Mouse (Mus musculus) spleen, adult 10 weeks (tissue): ENCODE measurements around the gene Iba57. TPM values are rescaled to one million over a fixed set of nuclear protein-coding genes. Genes with fewer than 3 reads are reported as not detected.

Experiments used
- polyA plus RNA-seq: library from polyadenylated mRNA; stranded (reverse); fragments of 350-450 nt; fragmentation: Illumina TruSeq; extraction: RNeasy Lipid Tissue Mini Kit (QIAGEN cat#74804); gene quantifications from one replicate; pipeline ENCODE4 v1.2.3, GENCODE M21; 2015; ENCODE audit warnings: low replicate concordance; ENCODE audit not compliant: insufficient read depth

Iba57 gene
- polyA plus RNA-seq: 4.6 TPM

DNA sequence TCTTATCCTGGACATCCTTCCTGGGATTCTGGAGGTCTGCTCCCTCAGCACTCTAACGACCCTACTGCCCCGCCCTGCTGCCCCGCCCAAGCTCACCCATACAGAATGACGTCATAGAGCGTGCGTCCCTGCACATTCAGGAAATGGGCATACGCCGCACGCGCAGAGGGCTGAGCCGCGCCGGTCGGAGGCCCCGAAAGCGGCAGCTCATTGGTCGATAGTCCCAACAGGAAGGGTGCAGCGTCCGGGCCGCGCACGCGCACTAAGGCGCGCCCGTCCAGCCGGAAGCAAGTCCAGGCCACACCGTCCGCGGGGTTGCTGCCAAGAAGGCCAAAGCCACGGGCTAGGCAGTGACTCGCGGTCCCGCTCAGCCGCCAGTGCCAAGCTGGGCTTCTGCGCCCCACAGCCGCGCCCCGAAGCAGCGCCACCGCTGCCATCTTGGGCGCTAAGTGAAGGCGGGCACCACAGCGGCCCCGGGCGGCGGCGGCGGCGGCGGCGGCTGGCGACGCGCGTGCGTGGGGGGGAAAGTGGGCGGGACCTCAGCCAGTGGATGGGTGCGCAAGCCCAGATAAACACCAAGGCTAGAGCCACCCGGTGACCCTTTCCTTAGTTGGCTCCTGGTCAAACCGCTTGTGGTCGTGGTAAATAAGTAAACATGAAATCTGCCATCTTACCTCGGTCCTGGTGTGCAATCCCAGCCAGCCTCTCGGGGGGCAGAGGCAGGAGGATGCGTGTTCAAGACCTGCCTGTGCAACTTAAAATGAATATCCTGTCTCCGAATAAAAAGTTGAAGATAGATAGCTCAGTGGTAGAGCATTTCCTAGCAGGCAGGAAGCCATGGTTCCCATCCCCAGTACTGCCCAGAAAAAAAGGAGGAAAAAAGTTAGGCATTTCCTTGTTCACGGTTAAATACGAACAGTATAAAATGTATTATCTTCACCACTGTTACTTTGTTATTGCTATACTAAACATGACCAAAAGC lies at the start of gene Iba57:
Gene Iba57, minus strand, starts transcription at position 485 of the 982 bp plus-strand sequence.

DNA sequence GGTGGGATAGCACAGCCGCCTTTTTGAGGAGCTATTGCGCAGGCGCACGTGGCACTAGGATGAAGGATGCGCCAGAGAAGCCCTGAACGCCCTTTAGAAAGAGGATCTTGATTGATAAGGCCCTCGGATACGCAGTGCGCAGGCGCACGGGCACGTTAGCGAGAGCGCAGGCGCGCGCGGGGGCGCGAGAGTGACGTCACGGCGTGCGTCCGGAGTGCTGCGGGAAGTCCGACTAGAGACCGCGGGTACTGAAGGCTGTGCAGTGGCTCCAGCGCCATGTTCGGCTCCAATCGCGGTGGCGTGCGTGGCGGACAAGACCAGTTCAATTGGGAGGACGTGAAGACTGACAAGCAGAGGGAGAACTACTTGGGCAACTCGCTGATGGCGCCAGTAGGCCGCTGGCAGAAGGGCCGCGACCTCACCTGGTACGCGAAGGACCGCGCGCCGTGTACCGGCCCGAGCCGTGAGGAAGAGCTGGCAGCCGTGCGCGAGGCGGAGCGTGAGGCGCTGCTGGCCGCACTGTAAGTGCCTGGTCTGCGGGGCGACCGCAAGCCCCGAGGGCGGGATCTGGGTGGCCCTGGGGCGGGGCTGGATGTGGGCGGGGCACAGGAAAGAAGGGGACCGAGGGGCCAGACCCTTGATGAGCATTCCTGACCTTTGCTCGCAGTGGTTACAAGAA lies 44.8 kb upstream of the Iba57 start, which contains the start of gene 2310033P09Rik:
Gene 2310033P09Rik, plus strand, starts transcription at position 169 of the 679 bp plus-strand sequence.

DNA sequence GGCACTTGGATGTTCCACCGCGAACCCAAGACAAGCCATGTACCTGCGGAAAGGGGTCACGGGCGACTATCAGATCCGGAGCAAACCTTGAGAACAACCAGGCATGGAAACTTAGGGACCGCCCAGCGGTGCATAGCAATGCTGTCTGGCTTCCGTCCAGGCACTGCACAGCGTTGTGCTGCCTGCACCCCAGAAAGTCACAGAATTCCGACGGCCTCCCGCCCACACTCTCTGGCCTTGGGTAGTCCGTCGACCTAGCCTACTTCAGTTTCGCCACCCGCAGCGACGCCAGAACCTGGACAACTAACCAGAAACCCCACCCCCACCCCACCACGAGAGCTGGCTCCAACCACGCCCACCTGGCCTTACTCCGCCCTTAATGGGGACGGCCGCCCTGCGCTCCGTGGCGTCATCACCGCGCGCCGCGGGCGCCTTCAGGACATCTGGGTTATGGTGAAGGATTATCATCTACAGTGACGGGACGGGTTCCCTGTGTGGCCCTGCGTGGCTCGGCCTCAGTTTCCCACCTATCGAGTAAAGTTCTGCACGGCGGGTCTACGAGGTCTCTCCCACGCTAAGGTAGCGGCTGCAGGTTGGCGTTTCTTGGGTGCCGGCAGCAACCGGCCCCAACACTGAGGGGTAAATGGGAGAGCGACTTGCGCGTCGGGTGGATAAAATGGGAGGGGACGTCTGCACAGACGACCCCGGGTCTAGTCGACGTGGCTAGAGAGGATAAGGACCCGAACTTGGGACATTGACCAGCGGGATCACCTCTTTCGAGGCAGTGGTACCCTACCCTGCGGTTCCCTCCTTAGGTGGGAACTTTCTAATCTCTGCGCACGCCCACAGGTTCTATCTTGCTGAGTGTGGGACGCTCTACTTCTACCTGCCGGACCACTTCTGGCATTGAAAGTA lies 38.8 kb upstream of the Iba57 start, which contains the start of gene Mrpl55:
Gene Mrpl55, plus strand, starts transcription at position 406 of the 915 bp plus-strand sequence.

DNA sequence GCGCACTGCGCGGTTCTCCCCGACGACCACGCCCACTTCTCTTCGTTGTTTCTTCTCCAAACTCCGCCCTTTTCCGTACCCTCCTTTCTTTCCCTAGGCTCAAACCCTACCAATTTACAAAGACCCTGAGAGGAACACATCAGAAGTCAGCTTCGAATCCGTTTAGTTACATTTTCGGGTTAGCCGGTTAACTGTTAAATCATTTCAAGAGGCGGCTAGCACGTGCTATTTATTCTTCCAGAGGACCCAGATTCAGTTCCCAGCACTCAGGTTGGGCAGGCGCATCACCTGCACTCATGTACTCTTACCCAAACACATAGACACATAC lies 28.5 kb upstream of the Iba57 start, which contains the start of gene Guk1:
Gene Guk1, minus strand, starts transcription at position 154 of the 328 bp plus-strand sequence.

DNA sequence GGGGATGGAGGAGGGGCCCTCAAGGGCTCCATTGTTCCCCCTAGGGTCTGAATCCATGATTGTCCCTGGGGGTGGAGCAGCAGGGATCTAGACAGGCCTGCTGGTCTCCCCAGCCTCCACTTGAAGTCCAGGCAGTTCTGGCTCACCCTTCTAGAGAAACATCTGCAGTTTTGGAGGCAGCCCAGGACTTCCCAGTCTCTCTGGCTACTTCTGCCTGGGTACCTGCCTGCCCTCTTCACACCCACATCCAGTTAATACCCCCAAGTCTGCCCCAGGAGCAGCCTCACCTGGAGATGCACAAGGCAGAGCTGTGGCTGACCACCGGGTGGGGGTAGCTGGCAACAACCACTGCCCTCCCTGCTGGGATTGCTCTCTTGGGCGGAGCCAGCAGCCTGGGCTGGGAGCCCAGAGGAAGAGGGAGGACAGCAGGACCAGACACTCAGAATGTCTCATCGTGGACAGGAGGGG lies 19.4 kb upstream of the Iba57 start, which contains the start of gene Gjc2:
Gene Gjc2, minus strand, starts transcription at position 350 of the 468 bp plus-strand sequence.

DNA sequence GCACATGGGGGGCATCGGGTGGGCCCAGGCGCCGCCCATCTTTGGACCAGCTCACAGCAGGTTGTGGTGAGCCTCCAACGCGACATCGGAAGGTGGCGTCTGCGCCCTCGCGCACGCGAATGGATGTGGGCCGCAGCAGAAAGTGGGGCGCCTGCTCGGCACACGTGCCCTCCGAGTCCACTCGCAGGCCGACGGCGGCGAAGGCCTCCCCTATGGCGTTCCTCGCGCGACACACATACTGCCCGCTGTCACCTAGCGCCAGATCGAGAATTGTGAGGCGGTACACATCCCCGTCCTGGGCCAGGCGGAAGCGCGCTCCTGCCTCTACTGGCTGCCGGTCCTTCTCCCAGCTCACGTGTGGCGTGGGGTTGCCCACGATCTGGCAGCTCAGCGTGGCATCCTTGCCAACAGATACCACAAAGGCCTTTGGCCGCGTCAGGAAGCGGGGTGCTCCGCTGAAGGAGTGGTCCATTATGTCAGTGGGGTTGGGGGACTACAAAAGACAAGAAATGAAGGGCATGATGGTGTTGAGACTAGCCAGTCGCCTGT lies 27.6 kb downstream of the Iba57 start, which contains the start of gene Obscn:
Gene Obscn, minus strand, starts transcription at position 499 of the 549 bp plus-strand sequence.

Other genes starting within 250 kb of the Iba57 start
- 10.0 TPM for gene Btnl10, start 245.8 kb downstream of the Iba57 start, polyA plus RNA-seq
- gene Rnf187, start 224.8 kb downstream of the Iba57 start, polyA plus RNA-seq: 68.8 TPM
- 1.5 TPM for gene Hist3h2ba, start 214.8 kb downstream of the Iba57 start, polyA plus RNA-seq
- gene Hist3h2a, start 209.1 kb downstream of the Iba57 start, polyA plus RNA-seq: 11.2 TPM
- 0.17 TPM for gene Trim17, start 209.1 kb downstream of the Iba57 start, polyA plus RNA-seq
- gene Trim11, start 185.6 kb downstream of the Iba57 start, polyA plus RNA-seq: 35.2 TPM
- 0.64 TPM for gene Obscn, start 27.3 kb downstream of the Iba57 start, polyA plus RNA-seq
- 0.69 TPM for gene Gjc2, start 19.5 kb upstream of the Iba57 start, polyA plus RNA-seq
- 24.6 TPM for gene Guk1, start 28.5 kb upstream of the Iba57 start, polyA plus RNA-seq
- 8.7 TPM for gene Mrpl55, start 38.7 kb upstream of the Iba57 start, polyA plus RNA-seq
- gene 2310033P09Rik, start 44.6 kb upstream of the Iba57 start, polyA plus RNA-seq: 15.9 TPM
- 241 TPM for gene Arf1, start 64.5 kb upstream of the Iba57 start, polyA plus RNA-seq
- gene Wnt3a, start 127.0 kb upstream of the Iba57 start, polyA plus RNA-seq: not detected
- gene Wnt9a, start 143.2 kb upstream of the Iba57 start, polyA plus RNA-seq: 0.19 TPM
- gene Prss38, start 211.9 kb upstream of the Iba57 start, polyA plus RNA-seq: not detected